Mouse (Mus musculus): ENCODE measurements around the gene Sgms1. TPM values are rescaled to one million over a fixed set of nuclear protein-coding genes. Genes with fewer than 3 reads are reported as not detected.

The Sgms1 gene
- polyA plus RNA-seq, 1 experiment from 2014 or later, result 31.8 TPM

- Histone ChIP-seq H3K4me1 (peaks cover 44% of the 10 kb centered on the region), H3K4me2 (no peak overlapping the region), H3K9ac (no peak overlapping the region), H3K4me3 (no peak overlapping the region), H3K36me3 (no peaks in the 10 kb centered on the region), H3K9me3 (replicated peaks) (no peaks in the 10 kb centered on the region), H3K27me3 (replicated peaks) (no peaks in the 10 kb centered on the region), H3K27ac (no peak overlapping the region)
- ATAC-seq, result no peak
- 72% methylated on average over 4 of the region's 4 CpGs for WGBS (ENCODE audit: insufficient replicate concordance)
Observed at GRCm38 (mm10) chr19:32281917-32282316, 107.6 kb downstream of the Sgms1 start.

DNA sequence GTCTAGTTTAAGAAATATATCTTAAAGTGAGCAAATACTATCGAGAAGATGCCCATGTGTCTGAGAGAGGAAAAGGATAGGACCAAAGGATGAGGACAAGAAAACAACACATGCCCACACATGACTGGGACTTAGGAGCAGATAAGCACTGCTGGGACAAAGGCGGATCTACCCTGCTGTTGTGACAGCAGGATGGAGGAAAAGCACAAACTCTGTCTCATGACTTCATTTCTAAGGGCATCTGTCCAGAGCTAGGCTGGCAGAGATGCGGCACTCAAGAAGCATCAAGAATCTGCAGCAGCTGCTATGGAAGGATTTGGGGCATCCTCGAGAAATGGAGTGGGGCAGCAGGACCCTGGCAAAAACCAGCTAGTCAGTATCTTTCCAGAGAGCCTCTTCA is 109.1 kb downstream of the Sgms1 start:
- Histone ChIP-seq H3K4me3 (no peak overlapping the region), H3K27me3 (replicated peaks) (no peaks in the 10 kb centered on the region), H3K36me3 (no peaks in the 10 kb centered on the region), H3K4me1 (peaks cover 59% of the 10 kb centered on the region), H3K27ac (no peak overlapping the region), H3K9me3 (replicated peaks) (no peaks in the 10 kb centered on the region), H3K4me2 (no peak overlapping the region), H3K9ac (no peak overlapping the region)
- no peak for ATAC-seq
- WGBS (ENCODE audit: insufficient replicate concordance), result 77% methylated on average over 4 of the region's 4 CpGs

DNA sequence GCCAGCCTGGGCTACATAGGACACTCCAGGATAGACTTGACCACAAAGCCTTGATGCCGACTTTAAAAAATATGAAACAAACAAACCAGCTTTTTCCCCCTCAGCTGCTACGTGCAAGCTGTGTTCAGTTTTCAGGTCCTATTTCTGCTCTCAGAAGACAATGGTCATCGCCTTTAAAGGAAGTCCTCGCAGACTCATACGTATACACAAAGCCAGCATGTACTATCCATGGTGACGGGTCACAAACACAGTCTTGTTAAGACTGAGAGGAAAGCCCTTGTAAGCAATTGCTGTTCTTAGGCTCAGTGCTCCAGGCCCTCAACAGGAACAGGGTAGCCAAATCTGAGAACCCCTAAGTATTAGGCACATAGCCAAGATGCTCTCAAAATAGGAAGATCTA is 110.1 kb downstream of the Sgms1 start:
- no peaks in the 10 kb centered on the region for H3K9me3 ChIP-seq (replicated peaks)
- H3K36me3 ChIP-seq, result no peaks in the 10 kb centered on the region
- no peaks in the 10 kb centered on the region for H3K27me3 ChIP-seq (replicated peaks)
- no peak for ATAC-seq
- 80% methylated on average over 6 of the region's 6 CpGs for WGBS (ENCODE audit: insufficient replicate concordance)
- peaks cover 69% of the 10 kb centered on the region for H3K4me1 ChIP-seq
- H3K27ac ChIP-seq, result no peak overlapping the region
- H3K4me3 ChIP-seq, result no peak overlapping the region
- H3K9ac ChIP-seq, result no peak overlapping the region
- no peak overlapping the region for H3K4me2 ChIP-seq

- ATAC-seq, result peak; percentile 49
- WGBS (ENCODE audit: insufficient replicate concordance), result 23% methylated on average over 3 of the region's 3 CpGs
- H3K9me3 ChIP-seq (replicated peaks), result no peaks in the 10 kb centered on the region
- H3K4me2 ChIP-seq, result no peak overlapping the region
- no peaks in the 10 kb centered on the region for H3K36me3 ChIP-seq
- no peak overlapping the region for H3K4me3 ChIP-seq
- H3K27me3 ChIP-seq (replicated peaks), result no peaks in the 10 kb centered on the region
- H3K4me1 ChIP-seq, result peaks cover 82% of the 10 kb centered on the region
- H3K27ac ChIP-seq, result peak overlapping the region; percentile 55; the same call in 1 of the 2 replicates
- H3K9ac ChIP-seq, result no peak overlapping the region
Observed at GRCm38 (mm10) chr19:32277869-32278268, 111.6 kb downstream of the Sgms1 start.

DNA sequence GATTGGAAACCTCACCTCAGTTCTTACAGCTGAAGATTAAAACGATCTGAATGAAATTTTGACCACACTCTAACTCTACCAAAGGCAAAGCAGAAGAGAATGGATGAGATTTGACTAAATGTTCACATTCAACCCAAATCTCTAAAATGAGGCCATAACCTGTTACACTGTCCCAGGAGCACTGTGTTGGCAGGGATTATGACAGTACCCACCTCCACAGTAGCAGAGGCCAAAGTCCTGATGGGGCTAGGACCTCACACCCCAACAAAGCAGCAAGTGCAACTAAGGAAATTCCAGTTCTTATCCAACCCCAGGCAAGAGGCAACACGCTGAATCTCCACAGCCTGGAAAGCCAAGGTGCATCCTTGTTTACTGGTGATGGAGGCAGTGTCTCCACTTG is 112.2 kb downstream of the Sgms1 start:
- Histone ChIP-seq H3K4me2 (no peak overlapping the region), H3K27me3 (replicated peaks) (no peaks in the 10 kb centered on the region), H3K4me1 (peaks cover 85% of the 10 kb centered on the region), H3K9ac (no peak overlapping the region), H3K9me3 (replicated peaks) (no peaks in the 10 kb centered on the region), H3K27ac (peak overlapping the region; percentile 55), H3K4me3 (no peak overlapping the region), H3K36me3 (no peaks in the 10 kb centered on the region)
- 74% methylated on average over 2 of the region's 2 CpGs for WGBS (ENCODE audit: insufficient replicate concordance)
- no peak for ATAC-seq

DNA sequence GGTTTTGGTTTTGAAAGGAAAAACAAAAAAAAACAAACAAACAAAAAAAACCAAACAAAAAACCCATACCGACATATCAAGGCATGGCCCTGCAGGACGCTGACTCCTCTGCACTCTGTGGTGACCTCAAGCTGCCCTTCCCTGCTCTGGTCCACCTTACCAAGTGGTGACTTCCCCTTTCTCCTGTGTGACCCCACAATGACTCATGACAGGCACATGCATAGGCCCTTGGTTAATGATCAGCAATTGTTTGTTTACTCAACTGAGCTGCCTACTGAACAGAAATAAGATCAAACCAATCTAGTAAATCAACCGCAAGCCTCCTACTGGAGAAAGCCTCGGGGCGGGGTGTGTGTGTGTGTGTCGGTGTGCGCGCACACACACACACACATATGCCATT is 112.7 kb downstream of the Sgms1 start:
- Histone ChIP-seq H3K27me3 (replicated peaks) (no peaks in the 10 kb centered on the region), H3K9ac (no peak overlapping the region), H3K27ac (peak overlapping the region; percentile 34; the same call in 1 of the 2 replicates), H3K9me3 (replicated peaks) (no peaks in the 10 kb centered on the region), H3K4me1 (peaks cover 85% of the 10 kb centered on the region), H3K4me2 (no peak overlapping the region), H3K4me3 (no peak overlapping the region), H3K36me3 (no peaks in the 10 kb centered on the region)
- WGBS (ENCODE audit: insufficient replicate concordance), result 62% methylated on average over 8 of the region's 8 CpGs
- no peak for ATAC-seq

GRCm38 (mm10) chr19:32276263-32276662 is 113.3 kb downstream of the Sgms1 start:
- no peak for ATAC-seq
- no peaks in the 10 kb centered on the region for H3K36me3 ChIP-seq
- no peaks in the 10 kb centered on the region for H3K9me3 ChIP-seq (replicated peaks)
- H3K4me1 ChIP-seq, result peaks cover 86% of the 10 kb centered on the region
- whole genome bisulfite sequencing (ENCODE audit: insufficient replicate concordance), result 74% methylated on average over 5 of the region's 5 CpGs
- H3K9ac ChIP-seq, result no peak overlapping the region
- H3K27ac ChIP-seq, result peak overlapping the region; percentile 34; the same call in 1 of the 2 replicates
- H3K4me3 ChIP-seq, result no peak overlapping the region
- H3K27me3 ChIP-seq (replicated peaks), result no peaks in the 10 kb centered on the region
- H3K4me2 ChIP-seq, result no peak overlapping the region

DNA sequence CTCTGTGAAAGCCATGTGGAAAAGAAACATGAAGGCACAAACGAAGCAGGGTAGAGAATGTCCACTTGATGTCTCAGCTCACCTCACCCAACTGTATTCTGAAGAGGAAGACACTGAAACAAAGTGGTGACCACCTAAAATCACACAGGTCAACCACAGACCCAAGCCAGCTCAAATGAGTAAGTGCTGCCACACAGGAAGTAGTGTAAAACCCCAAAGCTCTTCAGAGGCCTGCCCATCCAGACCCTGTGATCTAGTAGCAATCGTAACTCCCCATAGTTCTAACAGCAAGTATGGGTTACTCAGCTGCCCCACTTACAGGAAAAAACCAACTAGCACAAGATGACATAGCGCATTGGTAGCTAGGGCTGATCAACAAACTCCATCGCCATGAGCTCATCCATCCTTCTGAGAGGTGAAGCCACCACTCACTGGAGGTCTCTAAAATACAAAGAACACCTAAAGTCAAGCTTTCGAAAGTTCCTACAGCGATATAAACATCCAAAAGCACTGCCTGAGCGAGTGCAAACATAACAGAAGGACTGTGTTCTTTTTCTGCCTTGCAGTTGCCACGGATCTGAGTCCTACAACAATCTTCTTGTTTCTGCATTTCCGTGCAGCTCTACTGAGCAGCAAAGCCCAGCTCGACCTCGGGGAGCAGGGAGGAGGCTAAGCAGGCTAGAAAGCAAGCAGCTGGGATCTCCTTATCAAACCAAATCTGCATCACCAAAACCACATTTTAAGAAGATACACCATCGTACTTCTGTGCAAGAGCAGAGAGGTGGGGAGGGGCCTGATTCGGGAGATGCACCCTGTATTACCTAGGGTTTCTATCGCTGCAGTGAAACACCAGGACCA is 114.2 kb downstream of the Sgms1 start:
- Histone ChIP-seq H3K4me2 (no peak overlapping the region), H3K27me3 (replicated peaks) (no peaks in the 10 kb centered on the region), H3K4me3 (no peak overlapping the region), H3K9me3 (replicated peaks) (no peaks in the 10 kb centered on the region), H3K27ac (peak overlapping the region; percentile 55; the same call in 1 of the 2 replicates), H3K36me3 (no peaks in the 10 kb centered on the region), H3K9ac (no peak overlapping the region), H3K4me1 (peaks cover 88% of the 10 kb centered on the region)
- 49% methylated on average over 14 of the region's 14 CpGs for WGBS (ENCODE audit: insufficient replicate concordance)
- ATAC-seq, result no peak

GRCm38 (mm10) chr19:32274145-32274544 is 115.4 kb downstream of the Sgms1 start:
- ATAC-seq, result no peak
- no peak overlapping the region for H3K9ac ChIP-seq
- no peak overlapping the region for H3K4me3 ChIP-seq
- H3K27me3 ChIP-seq (replicated peaks), result no peaks in the 10 kb centered on the region
- no peaks in the 10 kb centered on the region for H3K9me3 ChIP-seq (replicated peaks)
- peaks cover 88% of the 10 kb centered on the region for H3K4me1 ChIP-seq
- no peaks in the 10 kb centered on the region for H3K36me3 ChIP-seq
- no peak overlapping the region for H3K27ac ChIP-seq
- no peak overlapping the region for H3K4me2 ChIP-seq
- WGBS (ENCODE audit: insufficient replicate concordance), result 75% methylated on average over 2 of the region's 2 CpGs

GRCm38 (mm10) chr19:32273714-32274113 is 115.8 kb downstream of the Sgms1 start:
- 68% methylated on average over 3 of the region's 3 CpGs for WGBS (ENCODE audit: insufficient replicate concordance)
- Histone ChIP-seq H3K4me1 (peaks cover 88% of the 10 kb centered on the region), H3K4me2 (no peak overlapping the region), H3K36me3 (no peaks in the 10 kb centered on the region), H3K4me3 (no peak overlapping the region), H3K27ac (0 out of 2 replicates have a peak overlapping the region, but pooled peaks have one; percentile 11), H3K9me3 (replicated peaks) (no peaks in the 10 kb centered on the region), H3K27me3 (replicated peaks) (no peaks in the 10 kb centered on the region), H3K9ac (no peak overlapping the region)
- ATAC-seq, result no peak

DNA sequence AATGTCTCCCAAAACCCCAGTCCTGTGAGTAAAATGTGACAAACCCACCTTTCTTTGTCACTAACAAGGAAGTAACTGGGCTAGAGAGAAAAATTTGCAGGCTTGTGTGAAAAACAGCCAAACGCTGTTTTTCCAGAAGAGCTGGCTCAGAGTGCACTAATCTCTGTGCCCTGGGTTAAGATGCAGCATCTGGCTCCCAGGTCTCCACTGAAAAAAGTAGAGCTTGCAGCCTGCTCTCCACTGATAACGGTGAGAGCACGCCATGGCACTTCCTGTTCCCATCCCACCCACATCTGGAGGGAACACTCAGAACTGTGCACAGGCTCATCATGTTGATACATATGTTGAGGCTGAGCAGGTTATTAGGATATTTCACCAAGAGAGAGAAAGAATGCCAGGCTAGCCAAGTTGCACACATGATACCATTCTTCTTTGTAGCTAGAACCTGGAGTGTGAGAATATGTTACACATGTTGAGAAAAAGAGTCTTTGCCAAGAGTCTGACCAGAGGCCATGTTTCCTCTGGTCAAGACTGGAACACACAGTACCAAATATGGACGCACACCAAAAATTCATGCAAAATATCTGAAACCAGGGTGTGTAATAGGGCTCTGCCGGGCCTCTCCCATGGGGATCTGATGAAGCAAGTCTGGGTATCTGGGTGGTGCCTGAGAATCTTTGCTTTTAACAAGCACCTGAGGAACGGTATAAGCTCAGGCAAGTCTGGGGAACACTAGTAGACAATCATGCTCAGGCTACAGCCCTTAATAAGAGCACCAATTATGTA is 116.8 kb downstream of the Sgms1 start:
- ATAC-seq, result peak; percentile 97
- Histone ChIP-seq H3K9me3 (replicated peaks) (no peaks in the 10 kb centered on the region), H3K4me3 (peak overlapping the region; percentile 44), H3K4me2 (peak overlapping the region; percentile 74), H3K27me3 (replicated peaks) (no peaks in the 10 kb centered on the region), H3K27ac (peak overlapping the region; percentile 99), H3K4me1 (peaks cover 84% of the 10 kb centered on the region), H3K36me3 (no peaks in the 10 kb centered on the region), H3K9ac (peak overlapping the region; percentile 66)
- 32% methylated on average over 6 of the region's 6 CpGs for WGBS (ENCODE audit: insufficient replicate concordance)

Measured in liver, embryonic 12.5 days (tissue).